Mouse (Mus musculus) kidney, postnatal 25 days (tissue): ENCODE measurements around the gene Coro7.
"Not testable (repeated sequence)": the region's sequence is repeated elsewhere in the genome, so short reads cannot be mapped to it uniquely, and the experiment has no call there.

Source experiments
- DNase-seq, 2 experiments: peaks; one replicate each; pipeline ENCODE4 v3.0.0; 2021; ENCODE audit warnings: mixed read lengths in 2 of 2

Coro7 gene

DNA sequence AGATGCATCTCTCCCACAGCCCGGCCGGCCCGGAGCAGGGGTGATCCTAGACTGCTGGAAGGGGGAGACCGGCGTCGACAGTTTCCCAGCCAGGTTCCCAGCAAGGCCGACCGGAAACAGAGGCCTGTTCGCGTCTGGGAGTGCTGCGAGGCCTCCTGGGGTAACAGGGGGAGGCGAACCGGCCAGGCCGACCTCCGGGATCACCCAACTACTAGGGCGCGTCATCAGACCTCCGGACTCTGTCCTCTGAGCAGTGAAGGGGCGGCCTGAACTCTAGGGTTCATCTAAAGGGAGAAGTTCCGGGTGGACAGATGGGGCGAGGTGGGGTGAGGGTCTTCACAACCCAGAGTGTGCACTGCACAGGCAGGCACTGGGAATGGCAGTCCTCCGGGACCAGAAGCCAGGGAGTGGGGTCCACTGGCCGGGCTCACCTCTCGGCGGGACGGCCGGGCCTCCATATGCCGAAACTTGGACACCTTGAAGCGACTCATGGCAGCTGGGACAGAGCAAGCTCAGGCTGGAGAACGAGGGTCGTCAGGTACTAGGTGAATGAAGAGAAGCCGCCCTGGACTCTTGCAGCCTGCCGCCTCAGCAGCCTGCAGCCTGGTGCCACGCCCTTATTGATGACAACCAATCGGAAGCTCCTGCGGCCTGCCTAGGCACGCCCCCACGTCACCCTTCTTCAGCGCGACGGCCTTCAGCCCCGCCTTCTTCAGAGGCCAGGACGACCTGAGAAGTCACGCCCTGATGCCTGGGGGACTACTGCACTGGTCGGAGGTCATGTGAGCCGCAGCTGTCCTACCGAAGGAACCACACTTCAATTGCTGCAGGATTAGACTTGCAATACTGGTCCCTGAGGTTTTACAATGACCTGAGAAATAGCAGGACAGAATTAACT, at the start of gene Coro7:
Gene Coro7, minus strand, starts transcription at position 657 of the 898 bp plus-strand sequence.
- peak; percentile 94 to 98 for DNase-seq

DNA sequence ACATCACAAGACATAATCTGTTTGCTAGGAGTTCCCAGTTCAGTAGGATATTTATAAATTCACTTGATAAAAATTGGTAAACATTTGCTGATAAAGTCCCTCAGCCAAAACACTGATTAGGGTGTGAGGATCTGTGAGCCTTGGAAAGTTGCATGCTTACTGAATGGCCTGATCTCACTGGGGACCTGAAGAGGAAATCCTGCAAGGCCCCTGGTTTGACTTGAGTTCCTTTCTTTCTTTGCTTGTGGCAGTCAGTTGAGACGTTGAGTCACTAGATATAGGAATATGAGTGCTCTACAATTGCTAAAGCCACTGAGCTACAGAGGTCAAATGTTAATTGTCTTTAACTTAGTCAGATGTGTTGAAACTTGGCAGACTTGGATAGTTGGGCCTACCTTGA, 48.4 kb upstream of the Coro7 start:
- no peak for DNase-seq

DNA sequence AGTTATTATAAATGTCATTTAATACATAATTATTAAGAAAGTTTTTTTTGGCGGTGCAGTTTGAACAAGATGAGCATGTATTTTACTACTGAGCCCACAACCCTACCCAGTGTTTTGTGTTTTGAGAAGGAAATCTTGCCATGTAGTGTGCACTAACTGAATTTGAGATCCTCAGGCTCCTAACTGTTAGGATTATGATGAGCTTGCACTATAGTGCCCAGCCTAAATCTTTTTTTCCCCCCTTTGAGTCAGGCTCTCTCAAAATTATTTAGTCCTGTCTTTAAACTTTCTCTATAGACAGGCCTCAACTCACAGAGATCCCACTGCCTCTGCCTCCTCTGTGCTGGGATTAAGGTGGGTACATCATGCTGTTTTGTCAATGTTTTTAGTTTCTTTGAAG, 47.9 kb upstream of the Coro7 start:
- no peak for DNase-seq

DNA sequence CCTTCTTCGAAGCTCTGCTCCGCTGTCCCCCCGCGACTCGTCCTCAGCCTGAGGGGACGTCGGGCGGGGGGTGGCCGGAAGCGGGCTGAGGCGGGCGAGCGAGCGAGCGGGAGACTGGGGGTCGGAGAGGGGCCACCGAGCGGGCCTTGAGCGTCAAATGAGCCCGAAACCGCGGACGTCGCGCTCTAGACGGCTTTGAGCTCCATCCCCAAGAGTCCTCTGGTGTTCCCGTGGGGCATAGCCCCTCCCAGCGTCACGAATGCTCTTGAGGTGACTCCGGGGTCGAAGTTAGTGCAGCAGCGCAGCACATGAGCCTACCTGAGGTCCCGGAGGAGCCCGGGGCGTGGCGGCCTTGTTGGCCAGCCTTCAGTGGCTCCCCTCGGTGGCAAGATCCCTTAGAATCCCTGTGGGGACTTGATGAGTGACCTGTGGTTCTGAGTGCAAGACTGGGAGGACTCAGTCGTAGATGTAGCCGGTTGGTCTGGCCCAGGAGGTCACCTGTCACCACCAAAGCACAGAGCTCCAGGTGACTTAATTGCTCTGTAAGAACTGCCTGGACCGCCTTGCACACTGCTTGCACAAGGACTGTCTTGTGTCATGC, 47.1 kb upstream of the Coro7 start:
- DNase-seq = peak; percentile 60 to 83

DNA sequence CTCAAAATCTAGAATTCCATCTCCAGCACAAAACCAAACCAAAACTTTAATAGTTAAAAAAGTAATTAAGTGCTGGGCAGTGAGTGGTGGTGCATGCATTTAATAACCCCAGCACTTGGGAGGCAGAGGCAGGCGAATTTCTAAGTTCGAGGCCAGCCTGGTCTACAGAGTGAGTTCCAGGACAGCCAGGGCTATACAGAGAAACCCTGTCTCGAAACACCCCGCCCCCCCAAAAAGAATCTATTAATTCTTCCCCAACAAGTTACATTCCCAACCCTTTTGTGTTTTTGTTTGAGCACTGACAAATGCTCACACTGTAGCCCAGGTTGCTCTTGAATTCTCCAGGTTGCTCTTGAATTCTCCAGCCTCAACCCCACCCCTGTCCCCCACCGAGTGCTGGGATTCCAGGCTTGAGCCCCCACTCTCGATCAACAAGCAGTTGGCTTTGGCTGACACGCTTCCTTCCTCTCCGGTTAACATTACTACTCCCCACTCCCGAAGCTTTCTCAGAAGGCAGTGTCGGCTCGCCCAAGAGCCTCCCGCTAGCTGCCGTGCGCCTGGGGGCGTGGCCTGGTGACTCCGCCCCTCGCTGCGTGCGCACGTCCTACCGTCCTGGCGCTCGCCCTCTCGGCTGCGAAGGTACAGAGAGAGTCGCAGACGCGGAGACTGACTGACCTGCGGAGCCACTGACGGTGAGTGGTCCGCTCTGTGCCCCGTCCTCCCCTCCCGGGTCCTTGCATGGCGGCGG, 46.4 kb upstream of the Coro7 start, which contains the start of gene Hmox2:
Gene Hmox2, plus strand, starts transcription at position 582 of the 748 bp plus-strand sequence.
- DNase-seq = peak; percentile 94 to 96

DNA sequence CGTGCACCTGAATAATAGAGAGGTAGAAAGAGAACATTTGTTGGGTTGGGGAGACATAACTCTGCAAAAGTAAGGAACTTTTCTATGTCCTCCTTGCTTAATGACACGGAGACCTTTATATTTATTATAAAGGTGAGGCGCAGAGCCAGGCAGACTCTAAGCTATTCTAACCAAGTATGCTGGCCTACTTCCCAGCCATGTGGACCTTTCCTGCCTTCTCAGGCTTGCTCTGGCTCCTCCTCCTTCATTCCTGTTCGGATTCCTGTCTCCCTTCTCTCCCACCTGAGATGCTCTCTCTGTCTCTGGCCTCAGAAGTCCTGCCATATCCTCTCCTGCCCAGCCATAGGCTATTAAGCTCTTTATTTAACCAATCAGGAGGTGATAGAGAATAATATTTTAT, 45.7 kb upstream of the Coro7 start:
- peak in 1 of 2 experiments; percentile 50 for DNase-seq

DNA sequence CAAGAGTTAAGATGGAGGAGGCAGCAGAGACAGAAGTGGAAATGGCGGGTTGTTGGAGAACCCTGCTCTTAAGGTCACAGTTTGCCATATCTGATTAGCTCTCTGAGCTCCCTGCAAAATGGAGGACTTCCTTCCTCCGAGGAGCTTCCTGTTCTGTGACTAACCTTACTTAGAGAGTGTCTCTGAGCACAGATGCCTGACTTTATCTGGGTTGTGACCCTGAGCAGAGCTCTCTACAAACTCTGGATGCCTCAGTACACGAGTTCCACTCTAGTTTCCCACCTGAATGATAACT, 43.3 kb upstream of the Coro7 start:
- no peak for DNase-seq

DNA sequence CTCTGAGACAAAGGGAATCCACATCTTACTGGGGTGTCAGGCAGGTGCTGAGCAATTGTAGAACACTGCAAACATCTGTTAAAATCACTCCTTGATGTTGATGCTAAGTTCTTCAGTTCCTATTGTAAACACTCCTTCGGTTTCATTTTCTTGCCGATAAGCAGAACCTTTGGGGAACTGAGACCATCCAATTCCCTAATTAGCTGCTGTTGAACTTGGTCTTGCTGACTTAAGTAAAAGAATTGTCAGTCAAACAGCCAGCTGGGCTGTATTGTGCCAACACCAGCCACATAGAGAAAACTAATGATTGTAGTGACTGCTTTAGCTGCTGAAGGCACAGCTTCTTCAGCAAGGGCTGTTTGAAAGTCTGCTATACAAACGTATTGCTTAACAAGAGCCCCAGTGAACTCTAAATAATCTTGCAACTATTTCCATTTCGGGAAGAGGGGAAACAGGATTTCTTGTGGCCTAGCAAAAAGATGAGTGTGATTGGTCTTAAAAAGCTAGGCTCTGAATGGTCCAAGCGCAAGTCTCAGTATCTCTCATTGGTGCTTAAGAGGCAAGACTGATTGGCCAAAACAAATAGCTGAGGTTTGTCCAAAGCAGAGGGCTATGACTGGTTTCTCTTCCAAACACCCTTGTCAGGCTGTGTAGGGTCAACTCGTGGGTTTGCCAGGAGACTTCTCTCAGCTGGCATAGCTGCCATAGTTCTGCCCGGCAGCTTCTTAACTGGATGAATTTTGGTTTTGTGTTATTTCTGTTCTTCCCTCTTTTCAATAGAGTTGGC, 42.7 kb upstream of the Coro7 start:
- DNase-seq = no peak

DNA sequence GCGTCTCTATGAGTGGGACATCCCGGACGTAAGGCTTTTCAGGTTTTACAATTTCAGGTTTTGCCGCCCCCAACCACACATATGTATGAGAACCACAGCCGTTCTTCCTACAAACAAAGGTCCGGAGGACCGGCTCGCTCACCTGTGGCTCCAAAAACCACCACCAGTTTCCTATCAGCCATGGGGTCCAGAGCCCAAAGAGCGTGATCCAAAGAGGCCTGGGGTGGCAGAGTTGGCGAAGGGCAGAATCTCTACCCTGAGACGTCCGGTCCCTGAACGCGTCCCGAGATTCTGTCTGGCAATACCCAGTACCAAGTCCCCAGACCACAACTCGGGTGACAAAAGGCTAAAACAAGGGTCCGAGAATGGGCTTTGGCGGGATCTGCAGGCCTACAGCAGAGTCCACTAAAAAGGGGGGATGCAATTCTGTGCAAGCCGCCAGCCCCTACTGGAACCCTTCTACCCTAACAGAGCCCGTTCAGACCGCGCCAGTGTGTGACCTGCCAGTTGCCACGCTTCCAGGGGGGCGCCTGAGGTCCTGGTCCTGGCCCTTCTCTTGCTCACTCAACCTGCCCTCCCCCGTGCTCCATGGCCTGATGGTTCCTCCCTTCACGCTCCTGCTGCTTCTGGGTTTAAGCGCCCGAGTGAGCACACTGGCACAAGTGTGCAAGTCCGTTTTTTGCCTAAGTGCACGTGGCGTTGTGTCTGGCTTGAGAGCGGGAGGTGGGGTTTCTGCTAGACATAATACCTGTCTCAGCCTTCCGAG, 39.4 kb upstream of the Coro7 start, which contains the start of gene Nmral1:
Gene Nmral1, minus strand, starts transcription at position 604 of the 766 bp plus-strand sequence.
- peak; percentile 71 to 85 for DNase-seq

DNA sequence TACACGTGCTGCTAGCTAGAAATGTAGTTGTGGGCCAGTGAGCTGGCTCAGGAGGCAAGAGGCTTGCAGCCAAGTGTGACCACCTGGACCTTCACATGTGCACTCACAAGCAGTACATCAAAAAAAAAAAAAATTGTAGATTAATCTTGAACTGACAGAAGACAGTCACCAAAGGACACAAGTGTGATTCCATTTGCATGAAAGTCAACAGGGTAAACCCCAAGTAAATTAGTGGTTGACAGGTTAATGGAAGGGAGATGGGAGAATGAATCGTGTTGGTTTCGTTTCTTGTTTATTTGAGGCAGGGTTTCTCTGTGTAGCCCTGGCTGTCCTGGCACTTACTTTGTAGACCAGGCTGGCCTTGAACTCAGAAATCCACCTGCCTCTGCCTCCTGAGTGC, 38.3 kb upstream of the Coro7 start:
- no peak for DNase-seq

DNA sequence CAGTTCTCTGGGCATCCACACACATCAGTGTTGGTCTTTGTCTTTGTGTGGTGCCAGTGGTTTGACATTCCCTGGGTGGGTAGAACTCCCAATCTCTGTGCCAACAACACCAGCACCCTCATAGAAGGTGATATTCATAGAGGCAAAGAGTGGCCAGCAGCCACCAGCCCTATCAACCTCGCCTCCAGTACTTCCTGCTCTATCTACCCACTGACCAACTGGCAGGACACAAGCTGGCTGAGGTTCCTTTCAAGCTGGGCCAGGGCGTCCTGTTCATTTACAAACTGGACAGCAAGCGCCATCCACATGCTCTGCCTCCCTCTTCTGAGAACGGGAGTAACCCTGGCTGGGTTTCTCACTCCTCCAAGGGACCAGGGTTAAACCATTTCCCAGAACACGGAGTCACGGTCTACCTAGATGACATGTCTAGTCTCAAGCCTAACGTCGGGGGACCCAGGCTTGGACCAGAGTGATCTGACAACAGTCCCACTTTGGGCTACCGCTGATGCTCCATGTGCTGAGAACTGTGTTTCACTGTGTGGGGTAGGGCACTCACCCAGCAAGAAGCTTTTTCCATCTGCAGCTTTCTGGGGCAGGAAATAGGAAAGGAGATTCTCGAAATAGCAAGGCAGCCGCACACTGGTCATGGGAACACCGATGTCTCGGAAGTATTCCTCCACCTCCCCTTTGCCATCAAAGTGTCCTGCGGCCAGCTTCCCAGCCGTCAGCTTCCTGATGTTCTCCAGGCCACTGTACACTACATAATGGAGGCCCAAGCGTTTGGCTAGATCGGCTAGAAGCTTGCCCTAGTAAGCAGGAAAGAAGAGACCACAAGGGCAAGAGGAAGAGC, 34.5 kb upstream of the Coro7 start:
- no peak for DNase-seq

DNA sequence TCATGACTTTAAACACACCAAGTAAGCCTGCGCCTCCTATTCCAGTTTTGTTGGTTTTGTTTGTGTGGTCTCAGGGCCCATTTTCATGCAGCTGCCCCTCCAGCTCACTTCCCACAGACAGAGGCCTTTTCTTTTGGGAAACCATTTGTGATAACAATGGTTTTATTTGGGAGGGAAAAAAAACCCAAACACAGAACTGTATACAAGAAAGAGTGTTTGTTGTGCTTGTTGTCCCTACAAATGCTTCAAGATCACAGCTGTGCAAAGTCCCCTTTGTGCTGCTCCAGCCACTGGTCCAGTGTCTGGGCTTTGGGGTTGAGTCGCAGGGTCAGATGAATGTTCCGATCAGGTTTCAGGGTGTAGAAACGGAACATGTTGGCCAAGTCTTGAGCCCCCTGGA, 31.6 kb upstream of the Coro7 start:
- DNase-seq = no peak

DNA sequence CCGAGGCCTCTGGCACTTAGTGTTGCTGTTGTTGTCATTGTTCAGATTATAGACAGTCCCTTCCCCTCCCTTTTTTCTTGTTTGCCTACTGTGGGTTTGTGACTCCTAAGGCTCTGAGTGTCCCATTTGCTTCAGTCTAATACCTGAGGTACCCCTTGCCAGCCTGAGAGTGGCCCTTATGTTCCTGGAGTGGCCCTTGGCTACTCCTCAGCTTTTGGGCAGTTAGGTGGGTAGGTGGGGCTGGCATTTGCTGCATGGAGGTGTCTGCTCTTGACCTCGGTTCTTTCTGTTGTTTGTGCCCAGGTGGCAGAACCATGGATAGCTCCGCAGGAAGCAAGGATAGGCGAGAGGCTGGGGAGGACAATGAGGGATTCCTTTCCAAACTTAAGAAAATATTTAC, 26.0 kb upstream of the Coro7 start:
- no peak for DNase-seq

DNA sequence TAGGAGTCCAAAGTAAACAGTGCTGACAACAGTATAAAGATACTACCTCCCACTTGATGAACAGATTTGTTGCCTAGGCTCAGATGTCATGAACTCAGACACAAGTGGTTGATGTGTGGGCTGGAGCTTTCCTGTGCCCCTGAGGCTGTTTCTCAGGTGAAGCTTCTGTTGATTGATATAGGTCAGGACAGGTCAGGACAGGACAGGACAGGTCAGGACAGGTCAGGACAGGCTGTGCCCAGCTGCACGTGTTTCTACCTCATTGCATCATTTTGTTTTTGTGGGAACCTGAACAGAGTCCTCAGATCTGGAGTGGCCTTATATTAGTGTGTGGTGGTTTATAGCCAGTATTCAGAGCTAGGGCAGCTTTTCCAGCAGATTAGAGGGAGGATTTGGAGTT, 23.1 kb upstream of the Coro7 start:
- DNase-seq = no peak

DNA sequence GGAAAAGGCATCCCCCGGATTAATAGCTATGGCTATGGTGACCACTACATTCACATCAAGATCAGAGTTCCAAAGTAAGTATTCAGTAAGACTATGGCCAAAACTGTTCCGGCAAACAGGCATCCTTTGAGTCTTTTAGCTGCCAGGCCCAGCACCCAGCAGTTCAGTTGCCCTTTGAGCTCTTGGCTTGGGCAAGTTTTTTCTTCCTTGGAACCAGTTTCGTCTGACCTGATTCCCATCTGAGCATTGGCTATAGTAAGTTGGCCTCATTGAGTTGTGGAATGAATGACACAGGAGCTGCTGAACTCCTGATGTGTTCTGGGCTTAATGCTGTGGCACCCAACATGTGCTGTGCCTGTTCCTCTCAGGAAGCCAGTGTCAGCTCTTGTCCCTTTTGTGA, 21.6 kb upstream of the Coro7 start:
- peak; percentile 36 to 59 for DNase-seq

DNA sequence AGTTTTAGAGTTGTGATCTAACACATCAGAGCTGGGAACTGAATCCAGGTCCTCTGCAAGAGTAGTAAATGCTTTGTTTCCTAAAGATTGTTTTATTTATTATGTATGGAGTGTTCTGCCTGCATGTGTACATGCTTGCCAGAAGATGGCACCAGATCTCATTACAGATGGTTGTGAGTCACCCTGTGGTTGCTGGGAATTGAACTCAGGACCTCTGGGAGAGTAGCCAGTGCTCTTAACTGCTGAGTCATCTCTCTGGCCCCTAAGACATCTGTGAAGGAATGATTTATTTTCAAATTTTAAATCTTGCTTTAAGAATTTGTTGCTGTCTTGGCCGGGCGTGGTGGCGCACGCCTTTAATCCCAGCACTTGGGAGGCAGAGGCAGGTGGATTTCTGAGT, 9.8 kb upstream of the Coro7 start:
- DNase-seq = not testable (repeated sequence)

DNA sequence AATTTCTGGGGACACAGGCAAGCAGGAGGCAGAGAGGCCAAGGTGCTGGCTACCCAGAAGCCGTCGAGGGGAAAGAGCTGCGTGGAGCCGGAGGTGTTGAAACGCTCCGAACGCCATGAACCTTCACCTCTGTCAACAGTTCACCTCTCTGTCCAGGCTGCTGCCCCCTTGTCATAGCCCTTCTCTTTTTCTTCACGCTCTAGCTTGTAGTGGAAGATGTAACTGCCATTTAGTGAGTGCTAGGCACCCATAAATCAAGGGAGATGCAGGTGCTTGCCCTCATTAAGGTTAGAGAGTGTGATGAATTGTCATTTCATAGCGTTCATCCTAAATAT, 4.8 kb upstream of the Coro7 start:
- no peak for DNase-seq

DNA sequence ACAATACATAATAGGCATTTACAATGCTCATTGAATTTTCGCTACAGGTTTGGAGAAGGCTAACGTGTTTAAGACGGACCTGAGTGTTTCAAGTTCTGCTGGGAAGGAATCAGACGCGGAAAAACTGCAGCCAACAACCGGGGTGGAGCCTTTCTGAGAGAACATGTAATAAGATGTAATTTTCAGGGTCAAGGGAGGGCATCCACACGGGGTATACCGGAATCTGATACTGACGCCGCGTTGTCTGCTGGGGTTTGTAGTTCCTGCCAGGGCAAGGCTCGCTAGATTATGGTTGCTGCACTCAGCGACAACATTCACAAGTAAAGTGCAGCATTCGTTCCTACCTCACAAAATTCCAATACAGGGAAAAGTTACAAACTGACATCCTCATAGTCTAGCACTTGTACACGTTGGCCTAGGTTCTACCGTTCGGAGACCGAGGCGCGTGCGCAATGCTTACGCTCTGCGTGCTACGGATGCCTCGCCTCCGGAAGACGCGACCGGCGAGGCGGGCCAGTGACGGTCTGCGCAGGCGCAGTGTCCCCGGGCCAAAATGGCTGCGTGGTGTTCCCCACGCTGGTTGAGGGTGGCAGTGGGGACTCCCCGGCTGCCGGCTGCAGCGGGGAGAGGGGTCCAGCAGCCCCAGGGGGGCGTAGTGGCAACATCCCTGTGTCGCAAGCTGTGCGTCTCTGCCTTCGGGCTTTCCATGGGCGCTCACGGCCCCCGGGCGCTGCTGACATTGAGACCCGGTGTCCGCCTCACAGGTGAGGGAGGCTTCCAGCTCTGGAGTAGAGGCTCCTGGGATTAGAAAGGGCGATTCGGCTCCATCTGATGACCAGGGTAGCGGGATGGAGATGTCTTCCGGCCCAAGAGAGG, 4.2 kb upstream of the Coro7 start:
- peak; percentile 97 for DNase-seq

DNA sequence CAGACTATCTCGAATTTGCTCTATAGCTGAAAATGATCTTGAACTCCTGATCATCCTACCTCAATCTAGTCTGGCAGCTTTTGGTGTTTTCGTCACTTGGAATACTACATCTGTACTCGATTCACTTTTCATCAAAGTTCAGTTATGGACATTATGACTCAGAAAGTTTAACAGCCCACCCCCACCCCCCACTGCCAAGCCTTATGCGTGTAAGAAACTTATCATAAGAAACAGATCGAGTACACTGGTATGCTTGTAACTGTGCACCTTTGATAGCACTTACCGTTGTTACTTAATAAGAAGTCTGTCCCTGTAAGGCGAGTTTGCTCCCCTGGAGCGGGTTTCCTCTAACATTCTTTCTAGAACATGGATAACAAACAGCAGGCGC, 3.6 kb upstream of the Coro7 start:
- no peak for DNase-seq

DNA sequence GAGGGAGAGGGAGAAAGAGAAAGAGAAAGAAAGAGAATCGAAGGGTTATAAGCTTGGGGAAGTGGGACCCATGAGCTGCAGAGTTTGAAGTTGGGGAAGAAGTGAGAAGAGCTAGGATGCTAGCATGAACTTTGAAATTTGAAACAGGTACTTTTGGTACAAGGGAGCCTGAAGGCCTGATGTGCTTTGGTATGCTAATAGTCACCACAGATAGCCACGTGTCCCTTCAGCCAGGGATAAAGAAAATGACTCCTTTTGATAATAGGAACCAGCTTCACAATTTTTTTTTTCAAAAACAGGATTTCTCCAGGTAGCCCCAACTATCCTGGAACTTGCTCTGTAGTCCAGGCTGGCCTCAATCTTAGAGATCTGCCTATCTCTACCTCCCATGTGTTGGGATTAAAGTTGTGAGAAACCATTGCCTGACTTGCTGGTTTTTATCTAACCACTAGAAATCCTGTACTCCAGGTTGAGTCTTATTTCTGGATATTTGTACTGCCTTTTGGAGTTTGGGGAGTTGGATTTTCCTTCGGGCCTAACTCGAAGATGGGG, 3.1 kb upstream of the Coro7 start:
- DNase-seq = no peak
